Mouse (Mus musculus) kidney, embryonic 16.5 days (tissue): Measurements from ENCODE around the gene AC109138.7. TPM values are rescaled to one million over a fixed set of nuclear protein-coding genes. Genes with fewer than 3 reads are reported as not detected.
A peak's percentile ranks its signal among the peaks of the same experiment; 100 is the strongest.

Experiments
- ATAC-seq: fragments of 200-750 bp; cut with Nextera tagmentation; 2 replicates; pipeline ENCODE4 v1.8.0; 2017; ENCODE audit warnings: moderate TSS enrichment; ENCODE audit not compliant: low FRiP score, low TSS enrichment
- H3K27ac ChIP-seq: fragments of 300-500 bp; sonication (generic); 2 replicates; pipeline ENCODE4 v1.5.1; 2014; ENCODE audit warnings: low read length
- H3K27me3 ChIP-seq: fragments of 300-500 bp; sonication (generic); 2 replicates; pipeline ENCODE4 v1.6.1; 2014; ENCODE audit warnings: low read length, control low read depth, mixed read lengths; ENCODE audit not compliant: insufficient read depth
- H3K36me3 ChIP-seq: fragments of 300-500 bp; sonication (generic); 2 replicates; pipeline ENCODE4 v1.6.1; 2014; ENCODE audit warnings: low read length, control low read depth, mixed read lengths; ENCODE audit not compliant: insufficient read depth
- H3K4me1 ChIP-seq: fragments of 300-500 bp; sonication (generic); 2 replicates; pipeline ENCODE4 v1.6.1; 2014; ENCODE audit warnings: low read length, control low read depth, mixed read lengths; ENCODE audit not compliant: insufficient read depth
- H3K4me2 ChIP-seq: fragments of 300-500 bp; sonication (generic); replicated peaks from 2 replicates; pipeline ENCODE4 v1.6.1; 2014; ENCODE audit warnings: low read depth, low read length
- H3K4me3 ChIP-seq: fragments of 300-500 bp; sonication (generic); 2 replicates; pipeline ENCODE4 v1.5.1; 2014; ENCODE audit warnings: mild to moderate bottlenecking, low read length
- H3K9ac ChIP-seq: fragments of 300-500 bp; sonication (generic); replicated peaks from 2 replicates; pipeline ENCODE4 v1.6.1; 2014; ENCODE audit warnings: low read length
- H3K9me3 ChIP-seq: fragments of 300-500 bp; sonication (generic); 2 replicates; pipeline ENCODE4 v1.6.1; 2016; ENCODE audit warnings: low read length, control low read depth
- WGBS: fragments of 180-500 bp; shearing (Covaris S2); extraction: QIAGEN DNeasy Blood & Tissue Kit; methylation state at CpG from one replicate; pipeline ENCODE4 v1.1.7; 2014; 5-methylcytosine and 5-hydroxymethylcytosine counted together
- polyA plus RNA-seq: library from polyadenylated mRNA; unstranded; fragments of >200 nt; fragmentation: Nextera tagmentation; extraction: Ambion mirVana; gene quantifications from 2 replicates; pipeline ENCODE4 v1.2.1, GENCODE M21; 2015

The AC109138.7 gene
- polyA plus RNA-seq, 1 experiment from 2014 or later = not detected

- Histone ChIP-seq H3K4me1 (peaks cover 69% of the 10 kb centered on the region), H3K27me3 (no peaks in the 10 kb centered on the region), H3K4me3 (peak overlapping the region; percentile 83), H3K9ac (peak overlapping the region; percentile 49), H3K9me3 (no peaks in the 10 kb centered on the region), H3K4me2 (peak overlapping the region; percentile 91), H3K27ac (peak overlapping the region; percentile 74), H3K36me3 (no peaks in the 10 kb centered on the region)
- no peak for ATAC-seq
- 13% methylated on average over 14 of the region's 14 CpGs for WGBS
These were observed 2.0 kb downstream of the AC109138.7 start for GRCm38 (mm10) chr19:4216041-4216685.

GRCm38 (mm10) chr19:4217140-4217539 lies 3.0 kb downstream of the AC109138.7 start:
- H3K27ac ChIP-seq = peak overlapping the region; percentile 74
- no peak overlapping the region for H3K4me3 ChIP-seq
- peak overlapping the region; percentile 49 for H3K9ac ChIP-seq
- peaks cover 70% of the 10 kb centered on the region for H3K4me1 ChIP-seq
- peak overlapping the region; percentile 91; the same call in 1 of the 2 replicates for H3K4me2 ChIP-seq
- no peaks in the 10 kb centered on the region for H3K9me3 ChIP-seq
- H3K36me3 ChIP-seq = no peaks in the 10 kb centered on the region
- ATAC-seq = no peak
- H3K27me3 ChIP-seq = no peaks in the 10 kb centered on the region
- WGBS = 18% methylated on average over 5 of the region's 5 CpGs

GRCm38 (mm10) chr19:4217855-4218254 lies 3.7 kb downstream of the AC109138.7 start:
- Histone ChIP-seq H3K4me1 (peaks cover 70% of the 10 kb centered on the region), H3K27me3 (no peaks in the 10 kb centered on the region), H3K36me3 (no peaks in the 10 kb centered on the region), H3K4me3 (no peak overlapping the region), H3K9me3 (no peaks in the 10 kb centered on the region), H3K9ac (no peak overlapping the region), H3K4me2 (no peak overlapping the region), H3K27ac (no peak overlapping the region)
- ATAC-seq = no peak
- WGBS = 58% methylated on average over 3 of the region's 3 CpGs

GRCm38 (mm10) chr19:4218293-4218692 lies 4.1 kb downstream of the AC109138.7 start:
- H3K4me2 ChIP-seq = no peak overlapping the region
- ATAC-seq = no peak

GRCm38 (mm10) chr19:4218784-4219183 lies 4.6 kb downstream of the AC109138.7 start:
- no peaks in the 10 kb centered on the region for H3K27me3 ChIP-seq
- no peaks in the 10 kb centered on the region for H3K9me3 ChIP-seq
- no peak overlapping the region for H3K27ac ChIP-seq
- peaks cover 63% of the 10 kb centered on the region for H3K4me1 ChIP-seq
- no peak overlapping the region for H3K4me3 ChIP-seq
- H3K9ac ChIP-seq = no peak overlapping the region
- 83% methylated on average over 1 of the region's 1 CpGs for WGBS
- ATAC-seq = no peak
- no peak overlapping the region for H3K4me2 ChIP-seq
- no peaks in the 10 kb centered on the region for H3K36me3 ChIP-seq

More at GRCm38 (mm10) chr19:4218293-4218692, 4.1 kb downstream of the AC109138.7 start:
- H3K9ac ChIP-seq = no peak overlapping the region
- no peaks in the 10 kb centered on the region for H3K36me3 ChIP-seq
- no peaks in the 10 kb centered on the region for H3K27me3 ChIP-seq
- WGBS = 65% methylated on average over 2 of the region's 11 CpGs
- no peak overlapping the region for H3K27ac ChIP-seq
- no peak overlapping the region for H3K4me3 ChIP-seq
- H3K4me1 ChIP-seq = peaks cover 68% of the 10 kb centered on the region
- no peaks in the 10 kb centered on the region for H3K9me3 ChIP-seq

GRCm38 (mm10) chr19:4219943-4220342 lies 5.8 kb downstream of the AC109138.7 start:
- Histone ChIP-seq H3K27me3 (no peaks in the 10 kb centered on the region), H3K9me3 (no peaks in the 10 kb centered on the region), H3K36me3 (no peaks in the 10 kb centered on the region), H3K9ac (peak overlapping the region; percentile 52; the same call in 1 of the 2 replicates), H3K4me2 (no peak overlapping the region), H3K4me3 (no peak overlapping the region), H3K4me1 (peaks cover 61% of the 10 kb centered on the region), H3K27ac (no peak overlapping the region)
- WGBS = 91% methylated on average over 6 of the region's 6 CpGs
- no peak for ATAC-seq

- Histone ChIP-seq H3K4me1 (peaks cover 60% of the 10 kb centered on the region), H3K4me3 (no peak overlapping the region), H3K9me3 (no peaks in the 10 kb centered on the region), H3K27ac (peak overlapping the region; percentile 87), H3K36me3 (no peaks in the 10 kb centered on the region), H3K4me2 (peak overlapping the region; percentile 31), H3K9ac (peak overlapping the region; percentile 52), H3K27me3 (no peaks in the 10 kb centered on the region)
- whole genome bisulfite sequencing = 37% methylated on average over 3 of the region's 4 CpGs
- ATAC-seq = no peak
These were observed 6.3 kb downstream of the AC109138.7 start for GRCm38 (mm10) chr19:4220416-4220815.

GRCm38 (mm10) chr19:4220957-4221743 lies 7.0 kb downstream of the AC109138.7 start:
- no peaks in the 10 kb centered on the region for H3K36me3 ChIP-seq
- no peaks in the 10 kb centered on the region for H3K9me3 ChIP-seq
- 16% methylated on average over 14 of the region's 14 CpGs for WGBS
- H3K4me1 ChIP-seq = peaks cover 53% of the 10 kb centered on the region
- H3K27me3 ChIP-seq = no peaks in the 10 kb centered on the region
- peak; percentile 37 for ATAC-seq
- peak overlapping the region; percentile 31 for H3K4me2 ChIP-seq
- H3K4me3 ChIP-seq = no peak overlapping the region; the same call in 1 of the 2 replicates
- H3K9ac ChIP-seq = peak overlapping the region; percentile 52
- H3K27ac ChIP-seq = peak overlapping the region; percentile 87

- ATAC-seq = peak; percentile 47
These were observed 8.0 kb downstream of the AC109138.7 start for GRCm38 (mm10) chr19:4222165-4222564.

GRCm38 (mm10) chr19:4226779-4227178 lies 12.6 kb downstream of the AC109138.7 start:
- Histone ChIP-seq H3K9ac (no peak overlapping the region), H3K27ac (no peak overlapping the region), H3K4me1 (peaks cover 41% of the 10 kb centered on the region), H3K4me2 (no peak overlapping the region), H3K4me3 (no peak overlapping the region), H3K36me3 (no peaks in the 10 kb centered on the region), H3K27me3 (no peaks in the 10 kb centered on the region), H3K9me3 (no peaks in the 10 kb centered on the region)
- no peak for ATAC-seq
- whole genome bisulfite sequencing = 85% methylated on average over 7 of the region's 7 CpGs

More at GRCm38 (mm10) chr19:4222165-4222564, 8.0 kb downstream of the AC109138.7 start:
- H3K9ac ChIP-seq = no peak overlapping the region
- H3K27ac ChIP-seq = peak overlapping the region; percentile 87; the same call in 1 of the 2 replicates
- no peaks in the 10 kb centered on the region for H3K36me3 ChIP-seq
- H3K4me3 ChIP-seq = no peak overlapping the region
- no peaks in the 10 kb centered on the region for H3K27me3 ChIP-seq
- WGBS = 39% methylated on average over 11 of the region's 11 CpGs
- H3K4me2 ChIP-seq = no peak overlapping the region
- peaks cover 43% of the 10 kb centered on the region for H3K4me1 ChIP-seq
- no peaks in the 10 kb centered on the region for H3K9me3 ChIP-seq
